Mouse (Mus musculus) heart, embryonic 12.5 days (tissue): ENCODE results near the gene Ush1g. TPM values are rescaled to one million over a fixed set of nuclear protein-coding genes. Genes with fewer than 3 reads are reported as not detected.

ENCODE experiments used
- ATAC-seq: fragments of 200-750 bp; cut with Nextera tagmentation; 2 replicates; pipeline ENCODE4 v1.8.0; 2017; ENCODE audit warnings: moderate TSS enrichment, moderate library complexity; ENCODE audit not compliant: insufficient number of reproducible peaks, low FRiP score
- H3K27ac ChIP-seq: fragments of 300-500 bp; sonication (generic); 2 replicates; pipeline ENCODE4 v1.5.1; 2016; ENCODE audit warnings: mild to moderate bottlenecking, moderate library complexity; ENCODE audit not compliant: poor library complexity, severe bottlenecking
- H3K27me3 ChIP-seq: fragments of 300-500 bp; sonication (generic); replicated peaks from 2 replicates; pipeline ENCODE4 v1.6.1; 2016; ENCODE audit warnings: mild to moderate bottlenecking, moderate library complexity
- H3K36me3 ChIP-seq: fragments of 300-500 bp; sonication (generic); 2 replicates; pipeline ENCODE4 v1.6.1; 2016; ENCODE audit warnings: mild to moderate bottlenecking, moderate library complexity
- H3K4me1 ChIP-seq: fragments of 300-500 bp; sonication (generic); replicated peaks from 2 replicates; pipeline ENCODE4 v1.6.1; 2016; ENCODE audit warnings: mild to moderate bottlenecking
- H3K4me2 ChIP-seq: fragments of 300-500 bp; sonication (generic); 2 replicates; pipeline ENCODE4 v1.6.1; 2016; ENCODE audit warnings: mild to moderate bottlenecking, moderate library complexity
- H3K4me3 ChIP-seq: fragments of 300-500 bp; sonication (generic); 2 replicates; pipeline ENCODE4 v1.5.1; 2016; ENCODE audit warnings: mild to moderate bottlenecking
- H3K9ac ChIP-seq: fragments of 300-500 bp; sonication (generic); 2 replicates; pipeline ENCODE4 v1.6.1; 2016; ENCODE audit warnings: mild to moderate bottlenecking, moderate library complexity
- H3K9me3 ChIP-seq: fragments of 300-500 bp; sonication (generic); replicated peaks from 2 replicates; pipeline ENCODE4 v1.6.1; 2016; ENCODE audit warnings: mild to moderate bottlenecking, moderate library complexity
- WGBS: fragments of 180-500 bp; shearing (Covaris S2); methylation state at CpG from one replicate; pipeline ENCODE4 v1.1.7; 2016; 5-methylcytosine and 5-hydroxymethylcytosine counted together
- polyA plus RNA-seq: library from polyadenylated mRNA; unstranded; fragments of >200 nt; fragmentation: Nextera tagmentation; extraction: Ambion mirVana; gene quantifications from 2 replicates; pipeline ENCODE4 v1.2.1, GENCODE M21; 2016

The Ush1g gene
- polyA plus RNA-seq, 1 experiment from 2014 or later: 0.06 TPM

GRCm38 (mm10) chr11:115288305-115288704 lies 33.5 kb downstream of the Ush1g start:
- no peak overlapping the region for H3K4me3 ChIP-seq
- H3K27me3 ChIP-seq: no peaks in the 10 kb centered on the region
- no peaks in the 10 kb centered on the region for H3K9me3 ChIP-seq
- H3K4me2 ChIP-seq: no peak overlapping the region
- no peaks in the 10 kb centered on the region for H3K36me3 ChIP-seq
- no peak overlapping the region for H3K27ac ChIP-seq
- H3K4me1 ChIP-seq: peaks cover 15% of the 10 kb centered on the region
- H3K9ac ChIP-seq: no peak overlapping the region
- ATAC-seq: no peak
- 86% methylated on average over 2 of the region's 2 CpGs for WGBS

DNA sequence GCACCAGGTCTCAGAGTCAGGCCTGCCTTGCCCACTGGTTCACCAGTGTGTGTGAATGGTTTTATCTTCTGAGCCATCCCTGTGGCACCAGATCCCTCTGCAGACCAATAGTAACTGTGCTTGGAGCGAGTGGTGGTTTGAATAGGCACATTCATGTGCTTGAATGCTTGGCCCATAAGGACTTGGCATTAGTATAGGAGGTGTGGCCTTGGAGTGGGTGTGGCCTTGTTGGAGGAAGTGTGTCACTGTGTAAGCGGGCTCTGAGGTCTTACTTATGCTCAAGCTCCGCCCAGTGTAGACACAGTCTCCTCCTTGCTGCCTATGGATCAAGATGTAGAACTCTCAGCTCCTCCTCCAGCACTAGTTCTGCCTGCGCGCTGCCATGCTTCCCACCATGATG lies 34.5 kb downstream of the Ush1g start:
- peaks cover 11% of the 10 kb centered on the region for H3K4me1 ChIP-seq
- no peaks in the 10 kb centered on the region for H3K36me3 ChIP-seq
- no peaks in the 10 kb centered on the region for H3K27me3 ChIP-seq
- H3K9me3 ChIP-seq: no peaks in the 10 kb centered on the region
- H3K9ac ChIP-seq: no peak overlapping the region
- 0 out of 2 replicates have a peak, but pooled peaks have one; percentile 9 for ATAC-seq
- no peak overlapping the region for H3K27ac ChIP-seq
- 83% methylated on average over 5 of the region's 5 CpGs for WGBS
- no peak overlapping the region for H3K4me3 ChIP-seq
- no peak overlapping the region for H3K4me2 ChIP-seq

DNA sequence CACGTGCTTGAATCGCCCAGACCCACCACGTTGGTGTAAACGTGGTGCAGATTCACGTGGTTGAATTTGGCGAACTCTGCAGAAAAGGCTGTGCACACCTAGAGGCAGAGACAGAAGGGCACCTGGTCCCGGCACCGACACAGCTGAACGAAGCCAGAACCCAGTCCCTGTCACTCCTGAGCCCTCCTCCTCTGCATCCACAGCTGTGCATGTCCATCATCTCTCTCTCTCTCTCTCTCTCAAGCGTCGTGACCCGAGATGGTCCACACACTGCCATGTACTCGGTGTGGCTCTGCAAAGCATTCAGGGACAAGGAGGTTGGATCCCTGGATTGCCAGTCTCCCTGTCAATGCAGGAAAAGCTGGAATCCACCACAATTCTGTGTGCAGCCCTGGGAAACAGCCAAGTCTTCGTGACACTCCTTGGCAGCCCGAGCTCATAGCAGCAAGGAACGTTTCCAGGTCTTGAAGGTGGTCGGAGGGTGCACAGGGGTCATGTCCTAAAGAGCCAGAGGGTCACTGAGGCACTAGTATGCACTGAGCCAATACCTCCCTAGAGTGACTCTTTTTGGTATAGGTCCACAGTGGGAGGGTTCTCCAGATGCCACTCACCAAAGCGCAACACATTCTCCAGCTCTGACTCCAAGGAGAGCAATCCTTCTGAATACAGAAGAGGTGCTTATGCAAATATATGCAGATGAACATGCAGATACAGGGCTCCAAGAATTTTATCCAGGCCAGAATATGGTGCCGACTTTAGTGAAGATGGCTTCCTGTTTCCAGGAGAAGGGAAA lies 35.4 kb downstream of the Ush1g start:
- Histone ChIP-seq H3K27me3 (no peaks in the 10 kb centered on the region), H3K4me2 (no peak overlapping the region), H3K4me3 (no peak overlapping the region), H3K27ac (no peak overlapping the region), H3K9ac (no peak overlapping the region), H3K36me3 (no peaks in the 10 kb centered on the region), H3K9me3 (no peaks in the 10 kb centered on the region), H3K4me1 (peaks cover 18% of the 10 kb centered on the region)
- no peak for ATAC-seq
- WGBS: 68% methylated on average over 19 of the region's 19 CpGs

- Histone ChIP-seq H3K4me2 (no peak overlapping the region), H3K4me3 (no peak overlapping the region), H3K27ac (no peak overlapping the region), H3K9me3 (no peaks in the 10 kb centered on the region), H3K36me3 (no peaks in the 10 kb centered on the region), H3K4me1 (peaks cover 18% of the 10 kb centered on the region), H3K27me3 (no peaks in the 10 kb centered on the region), H3K9ac (no peak overlapping the region)
- WGBS: 43% methylated on average over 4 of the region's 4 CpGs
- no peak for ATAC-seq
These were observed 36.6 kb downstream of the Ush1g start for GRCm38 (mm10) chr11:115285282-115285681.

GRCm38 (mm10) chr11:115283891-115284620 lies 37.8 kb downstream of the Ush1g start:
- no peak overlapping the region for H3K27ac ChIP-seq
- H3K9ac ChIP-seq: no peak overlapping the region
- 75% methylated on average over 12 of the region's 12 CpGs for WGBS
- no peak overlapping the region for H3K4me2 ChIP-seq
- H3K36me3 ChIP-seq: no peaks in the 10 kb centered on the region
- peaks cover 14% of the 10 kb centered on the region for H3K4me1 ChIP-seq
- H3K27me3 ChIP-seq: no peaks in the 10 kb centered on the region
- no peak for ATAC-seq
- H3K4me3 ChIP-seq: no peak overlapping the region
- no peaks in the 10 kb centered on the region for H3K9me3 ChIP-seq

DNA sequence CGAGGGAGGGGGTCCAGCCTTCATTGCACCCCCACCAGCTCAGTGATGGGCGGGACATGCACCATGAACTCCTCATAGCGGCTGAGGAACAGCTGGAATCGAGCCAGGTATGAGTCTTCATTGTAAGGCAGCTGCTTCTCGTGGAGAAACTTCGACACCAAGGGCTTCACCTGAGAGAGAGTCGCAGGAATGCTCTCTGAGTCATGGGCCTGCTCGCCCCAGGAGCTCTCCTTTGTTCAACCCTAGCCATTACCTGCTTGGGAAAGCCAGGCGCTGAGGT lies 38.4 kb downstream of the Ush1g start:
- Histone ChIP-seq H3K4me2 (no peak overlapping the region), H3K4me3 (no peak overlapping the region), H3K27me3 (no peaks in the 10 kb centered on the region), H3K4me1 (peaks cover 14% of the 10 kb centered on the region), H3K9ac (no peak overlapping the region), H3K9me3 (no peaks in the 10 kb centered on the region), H3K36me3 (no peaks in the 10 kb centered on the region), H3K27ac (no peak overlapping the region)
- no peak for ATAC-seq
- 64% methylated on average over 9 of the region's 9 CpGs for WGBS

DNA sequence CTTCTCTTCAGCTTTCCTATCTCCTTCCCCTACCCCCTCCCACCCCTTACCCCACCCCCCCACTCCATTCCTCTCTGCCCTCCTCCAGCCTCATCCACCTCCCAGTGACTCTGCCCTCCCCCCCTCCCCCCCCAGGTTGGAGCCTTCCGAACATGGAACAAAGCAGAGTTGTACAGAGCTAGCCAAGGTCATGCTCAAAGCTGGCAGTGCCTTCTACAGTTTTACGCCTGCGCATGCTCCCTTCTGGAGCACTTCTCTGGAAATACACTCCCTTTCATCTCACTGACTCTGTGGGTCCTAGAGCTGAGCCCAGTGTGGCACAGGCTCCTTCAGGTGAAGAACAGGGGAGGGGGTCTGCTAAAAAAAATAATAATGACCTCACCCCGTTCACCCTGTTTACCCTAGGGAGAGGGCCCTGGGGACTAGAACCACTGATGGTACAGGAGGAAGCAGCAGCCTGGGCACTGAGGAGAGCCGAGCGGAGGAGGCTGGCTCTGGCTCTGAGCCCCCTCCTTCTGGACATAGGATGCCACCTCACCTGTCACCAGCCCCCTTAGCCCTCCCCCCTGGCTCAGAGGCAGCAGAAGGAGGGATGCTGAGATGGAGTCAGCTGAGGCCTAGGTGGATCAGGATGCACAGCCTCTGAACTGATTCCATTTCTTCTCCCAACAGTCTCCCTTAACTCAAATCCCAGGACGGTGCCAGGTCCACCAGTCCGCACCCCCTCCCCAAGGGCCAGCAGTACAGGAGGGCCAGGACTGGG lies 38.9 kb downstream of the Ush1g start:
- no peaks in the 10 kb centered on the region for H3K9me3 ChIP-seq
- no peaks in the 10 kb centered on the region for H3K27me3 ChIP-seq
- no peak overlapping the region for H3K4me3 ChIP-seq
- peaks cover 17% of the 10 kb centered on the region for H3K4me1 ChIP-seq
- no peak overlapping the region for H3K4me2 ChIP-seq
- no peak overlapping the region for H3K9ac ChIP-seq
- WGBS: 75% methylated on average over 8 of the region's 8 CpGs
- H3K27ac ChIP-seq: no peak overlapping the region
- H3K36me3 ChIP-seq: no peaks in the 10 kb centered on the region
- ATAC-seq: peak; percentile 33; the same call in 1 of the 2 replicates

- Histone ChIP-seq H3K9ac (no peak overlapping the region), H3K4me3 (no peak overlapping the region), H3K27ac (no peak overlapping the region), H3K36me3 (no peaks in the 10 kb centered on the region), H3K4me1 (peaks cover 21% of the 10 kb centered on the region), H3K9me3 (no peaks in the 10 kb centered on the region), H3K4me2 (no peak overlapping the region), H3K27me3 (no peaks in the 10 kb centered on the region)
- no peak for ATAC-seq
- 62% methylated on average over 8 of the region's 8 CpGs for WGBS
These were observed 39.5 kb downstream of the Ush1g start for GRCm38 (mm10) chr11:115282295-115282694.

- H3K36me3 ChIP-seq: no peaks in the 10 kb centered on the region
- no peaks in the 10 kb centered on the region for H3K9me3 ChIP-seq
- no peak overlapping the region for H3K9ac ChIP-seq
- WGBS: 79% methylated on average over 1 of the region's 1 CpGs
- H3K4me3 ChIP-seq: no peak overlapping the region
- H3K27me3 ChIP-seq: no peaks in the 10 kb centered on the region
- peaks cover 29% of the 10 kb centered on the region for H3K4me1 ChIP-seq
- ATAC-seq: no peak
- no peak overlapping the region for H3K4me2 ChIP-seq
- no peak overlapping the region for H3K27ac ChIP-seq
These were observed 42.1 kb downstream of the Ush1g start for GRCm38 (mm10) chr11:115279726-115280125.

- WGBS: 71% methylated on average over 6 of the region's 6 CpGs
- Histone ChIP-seq H3K9ac (peak overlapping the region; percentile 81; the same call in 1 of the 2 replicates), H3K27me3 (no peaks in the 10 kb centered on the region), H3K4me3 (peak overlapping the region; percentile 61), H3K36me3 (no peaks in the 10 kb centered on the region), H3K27ac (no peak overlapping the region), H3K4me2 (peak overlapping the region; percentile 83), H3K4me1 (peaks cover 29% of the 10 kb centered on the region), H3K9me3 (no peaks in the 10 kb centered on the region)
- no peak for ATAC-seq
These were observed 43.7 kb downstream of the Ush1g start for GRCm38 (mm10) chr11:115278176-115278575.

- 18% methylated on average over 7 of the region's 7 CpGs for WGBS
- H3K36me3 ChIP-seq: no peaks in the 10 kb centered on the region
- H3K27ac ChIP-seq: peak overlapping the region; percentile 88
- H3K4me2 ChIP-seq: peak overlapping the region; percentile 83
- H3K27me3 ChIP-seq: no peaks in the 10 kb centered on the region
- peak overlapping the region; percentile 61 for H3K4me3 ChIP-seq
- peak overlapping the region; percentile 81 for H3K9ac ChIP-seq
- no peaks in the 10 kb centered on the region for H3K9me3 ChIP-seq
- no peak for ATAC-seq
- peaks cover 26% of the 10 kb centered on the region for H3K4me1 ChIP-seq
These were observed 44.3 kb downstream of the Ush1g start for GRCm38 (mm10) chr11:115277604-115277975.
